Mouse (Mus musculus) bone marrow, adult 2 months (tissue): ENCODE results near the gene Rptn.

Source experiments
- CTCF ChIP-seq: fragments of 200-500 bp; IDR thresholded peaks from 2 replicates; pipeline ENCODE4 v1.5.1; 2011; ENCODE audit warnings: low read length, control low read depth; ENCODE audit not compliant: control insufficient read depth, insufficient read depth
- POLR2A ChIP-seq: fragments of 200-500 bp; IDR thresholded peaks from 2 replicates; pipeline ENCODE4 v1.6.1; 2011; ENCODE audit warnings: low read depth, mild to moderate bottlenecking, control low read depth, low read length, borderline replicate concordance; ENCODE audit not compliant: control insufficient read depth

DNA sequence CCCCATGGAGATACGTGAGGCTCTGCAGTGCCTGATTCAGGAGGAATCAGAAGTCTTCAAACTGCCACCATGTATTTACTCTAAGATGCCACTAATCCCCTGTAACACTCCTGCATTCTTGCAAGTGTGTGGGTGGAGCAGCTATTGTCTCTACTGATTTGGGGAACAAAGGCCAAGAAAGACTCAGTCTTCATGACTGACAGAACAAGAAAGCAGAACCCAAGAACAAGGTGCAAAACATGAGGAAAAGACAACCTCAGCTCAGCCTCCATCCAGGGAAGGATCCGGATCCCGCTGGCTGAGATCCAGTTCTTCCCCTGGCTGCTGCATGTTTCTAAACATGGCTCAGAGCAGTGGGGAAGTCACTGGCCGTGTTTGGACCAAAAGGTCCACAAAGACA, 15.4 kb upstream of the Rptn start:
- TF ChIP-seq POLR2A, result no peak
- no peak for TF ChIP-seq CTCF
